Mouse (Mus musculus): ENCODE results near the gene Phkg1. TPM values are rescaled to one million over a fixed set of nuclear protein-coding genes. Genes with fewer than 3 reads are reported as not detected.
"Not testable (repeated sequence)": the region's sequence is repeated elsewhere in the genome, so short reads cannot be mapped to it uniquely, and the experiment has no call there.

Gene Phkg1
- polyA plus RNA-seq, 1 experiment from 2014 or later: 0.77 TPM

GRCm38 (mm10) chr5:129924820-129925452, 26.6 kb upstream of the Phkg1 start:
- ATAC-seq (ENCODE audit: insufficient number of reproducible peaks, low FRiP score): no peak
- Histone ChIP-seq H3K27me3 (replicated peaks) (no peaks in the 10 kb centered on the region), H3K4me1 (replicated peaks) (no peaks in the 10 kb centered on the region), H3K4me3 (no peak overlapping the region), H3K9me3 (replicated peaks) (0 out of 2 replicates have a peak, but pooled peaks cover 6% of the 10 kb centered on the region), H3K27ac (ENCODE audit: poor library complexity, severe bottlenecking) (no peak overlapping the region), H3K4me2 (no peak overlapping the region), H3K9ac (no peak overlapping the region), H3K36me3 (no peaks in the 10 kb centered on the region)
- 84% methylated on average over 8 of the region's 8 CpGs for WGBS

GRCm38 (mm10) chr5:129921972-129922371, 23.6 kb upstream of the Phkg1 start:
- H3K9me3 ChIP-seq (replicated peaks): 0 out of 2 replicates have a peak, but pooled peaks cover 6% of the 10 kb centered on the region
- H3K27ac ChIP-seq (ENCODE audit: poor library complexity, severe bottlenecking): no peak overlapping the region
- no peaks in the 10 kb centered on the region for H3K27me3 ChIP-seq (replicated peaks)
- no peak overlapping the region for H3K9ac ChIP-seq
- WGBS: 92% methylated on average over 4 of the region's 4 CpGs
- no peak overlapping the region for H3K4me2 ChIP-seq
- no peaks in the 10 kb centered on the region for H3K36me3 ChIP-seq
- ATAC-seq (ENCODE audit: insufficient number of reproducible peaks, low FRiP score): no peak
- H3K4me3 ChIP-seq: no peak overlapping the region
- H3K4me1 ChIP-seq (replicated peaks): no peaks in the 10 kb centered on the region

GRCm38 (mm10) chr5:129919320-129919719, 21.0 kb upstream of the Phkg1 start:
- H3K9me3 ChIP-seq (replicated peaks): 0 out of 2 replicates have a peak, but pooled peaks cover 6% of the 10 kb centered on the region
- no peak overlapping the region for H3K4me2 ChIP-seq
- H3K36me3 ChIP-seq: no peaks in the 10 kb centered on the region
- ATAC-seq (ENCODE audit: insufficient number of reproducible peaks, low FRiP score): no peak
- no peak overlapping the region for H3K9ac ChIP-seq
- H3K4me1 ChIP-seq (replicated peaks): no peaks in the 10 kb centered on the region
- H3K4me3 ChIP-seq: no peak overlapping the region
- no peaks in the 10 kb centered on the region for H3K27me3 ChIP-seq (replicated peaks)
- 61% methylated on average over 8 of the region's 8 CpGs for WGBS
- no peak overlapping the region for H3K27ac ChIP-seq (ENCODE audit: poor library complexity, severe bottlenecking)

GRCm38 (mm10) chr5:129918752-129919151, 20.4 kb upstream of the Phkg1 start:
- 71% methylated on average over 9 of the region's 9 CpGs for WGBS
- H3K27me3 ChIP-seq (replicated peaks): no peaks in the 10 kb centered on the region
- ATAC-seq (ENCODE audit: insufficient number of reproducible peaks, low FRiP score): no peak

GRCm38 (mm10) chr5:129918065-129918651, 19.8 kb upstream of the Phkg1 start:
- no peaks in the 10 kb centered on the region for H3K36me3 ChIP-seq
- no peaks in the 10 kb centered on the region for H3K4me1 ChIP-seq (replicated peaks)
- 84% methylated on average over 24 of the region's 24 CpGs for WGBS
- H3K9me3 ChIP-seq (replicated peaks): 0 out of 2 replicates have a peak, but pooled peaks cover 6% of the 10 kb centered on the region
- no peak overlapping the region for H3K27ac ChIP-seq (ENCODE audit: poor library complexity, severe bottlenecking)
- no peak for ATAC-seq (ENCODE audit: insufficient number of reproducible peaks, low FRiP score)
- H3K4me3 ChIP-seq: no peak overlapping the region
- no peak overlapping the region for H3K9ac ChIP-seq
- no peak overlapping the region for H3K4me2 ChIP-seq
- no peaks in the 10 kb centered on the region for H3K27me3 ChIP-seq (replicated peaks)

More at GRCm38 (mm10) chr5:129918752-129919151, 20.4 kb upstream of the Phkg1 start:
- no peak overlapping the region for H3K4me2 ChIP-seq
- H3K4me1 ChIP-seq (replicated peaks): no peaks in the 10 kb centered on the region
- H3K27ac ChIP-seq (ENCODE audit: poor library complexity, severe bottlenecking): no peak overlapping the region
- 0 out of 2 replicates have a peak, but pooled peaks cover 6% of the 10 kb centered on the region for H3K9me3 ChIP-seq (replicated peaks)
- no peak overlapping the region for H3K4me3 ChIP-seq
- no peaks in the 10 kb centered on the region for H3K36me3 ChIP-seq
- H3K9ac ChIP-seq: no peak overlapping the region

GRCm38 (mm10) chr5:129915491-129915890, 17.1 kb upstream of the Phkg1 start:
- not testable (repeated sequence) for ATAC-seq (ENCODE audit: insufficient number of reproducible peaks, low FRiP score); H3K4me2 ChIP-seq; H3K27me3 ChIP-seq (replicated peaks); H3K9ac ChIP-seq; H3K36me3 ChIP-seq; H3K27ac ChIP-seq (ENCODE audit: poor library complexity, severe bottlenecking); H3K4me1 ChIP-seq (replicated peaks); H3K4me3 ChIP-seq; H3K9me3 ChIP-seq (replicated peaks)
- WGBS: 79% methylated on average over 11 of the region's 11 CpGs

- H3K4me3 ChIP-seq: no peak overlapping the region
- ATAC-seq (ENCODE audit: insufficient number of reproducible peaks, low FRiP score): no peak
- no peaks in the 10 kb centered on the region for H3K27me3 ChIP-seq (replicated peaks)
- no peaks in the 10 kb centered on the region for H3K36me3 ChIP-seq
- H3K9me3 ChIP-seq (replicated peaks): no peaks in the 10 kb centered on the region
- H3K9ac ChIP-seq: no peak overlapping the region
- WGBS: 28% methylated on average over 2 of the region's 2 CpGs
- H3K4me1 ChIP-seq (replicated peaks): no peaks in the 10 kb centered on the region
- no peak overlapping the region for H3K27ac ChIP-seq (ENCODE audit: poor library complexity, severe bottlenecking)
- no peak overlapping the region for H3K4me2 ChIP-seq
Measured at GRCm38 (mm10) chr5:129914024-129914423, 15.7 kb upstream of the Phkg1 start.

- 78% methylated on average over 7 of the region's 7 CpGs for WGBS
- 0 out of 2 replicates have a peak, but pooled peaks cover 3% of the 10 kb centered on the region for H3K4me1 ChIP-seq (replicated peaks)
- no peak overlapping the region for H3K4me2 ChIP-seq
Measured at GRCm38 (mm10) chr5:129909591-129909990, 11.2 kb upstream of the Phkg1 start.

GRCm38 (mm10) chr5:129909147-129909546, 10.8 kb upstream of the Phkg1 start:
- WGBS: 75% methylated on average over 9 of the region's 9 CpGs
- Histone ChIP-seq H3K27me3 (replicated peaks) (no peaks in the 10 kb centered on the region), H3K9me3 (replicated peaks) (no peaks in the 10 kb centered on the region; the same call in 1 of the 2 replicates), H3K4me3 (peak overlapping the region; percentile 62), H3K36me3 (no peaks in the 10 kb centered on the region), H3K27ac (ENCODE audit: poor library complexity, severe bottlenecking) (no peak overlapping the region), H3K9ac (peak overlapping the region; percentile 76), H3K4me1 (replicated peaks) (0 out of 2 replicates have a peak, but pooled peaks cover 3% of the 10 kb centered on the region), H3K4me2 (peak overlapping the region; percentile 88)
- no peak for ATAC-seq (ENCODE audit: insufficient number of reproducible peaks, low FRiP score)

More at GRCm38 (mm10) chr5:129909591-129909990, 11.2 kb upstream of the Phkg1 start:
- H3K9ac ChIP-seq: no peak overlapping the region
- no peak overlapping the region for H3K27ac ChIP-seq (ENCODE audit: poor library complexity, severe bottlenecking)
- ATAC-seq (ENCODE audit: insufficient number of reproducible peaks, low FRiP score): no peak
- H3K36me3 ChIP-seq: no peaks in the 10 kb centered on the region
- no peak overlapping the region for H3K4me3 ChIP-seq
- H3K9me3 ChIP-seq (replicated peaks): no peaks in the 10 kb centered on the region; the same call in 1 of the 2 replicates
- H3K27me3 ChIP-seq (replicated peaks): no peaks in the 10 kb centered on the region

- Histone ChIP-seq H3K36me3 (no peaks in the 10 kb centered on the region), H3K4me1 (replicated peaks) (0 out of 2 replicates have a peak, but pooled peaks cover 3% of the 10 kb centered on the region), H3K4me3 (peak within 1 kb of the TSS; percentile 62), H3K4me2 (peak within 1 kb of the TSS; percentile 88), H3K27me3 (replicated peaks) (no peaks in the 10 kb centered on the region), H3K9me3 (replicated peaks) (no peaks in the 10 kb centered on the region; the same call in 1 of the 2 replicates), H3K27ac (ENCODE audit: poor library complexity, severe bottlenecking) (peak within 1 kb of the TSS; percentile 83), H3K9ac (peak within 1 kb of the TSS; percentile 76)
- ATAC-seq (ENCODE audit: insufficient number of reproducible peaks, low FRiP score): peak; percentile 98
- WGBS: 1% methylated on average over 63 of the region's 63 CpGs
Measured at GRCm38 (mm10) chr5:129908242-129908965, 10.1 kb upstream of the Phkg1 start, which contains the start of gene Nupr1l. Gene Nupr1l (plus strand): TSS chr5:129908540.

GRCm38 (mm10) chr5:129907775-129908174, 9.4 kb upstream of the Phkg1 start:
- H3K9me3 ChIP-seq (replicated peaks): no peaks in the 10 kb centered on the region; the same call in 1 of the 2 replicates
- H3K4me3 ChIP-seq: peak overlapping the region; percentile 62
- 0 out of 2 replicates have a peak, but pooled peaks cover 3% of the 10 kb centered on the region for H3K4me1 ChIP-seq (replicated peaks)
- no peaks in the 10 kb centered on the region for H3K27me3 ChIP-seq (replicated peaks)
- WGBS: 39% methylated on average over 4 of the region's 4 CpGs
- peak overlapping the region; percentile 88 for H3K4me2 ChIP-seq
- no peak overlapping the region for H3K27ac ChIP-seq (ENCODE audit: poor library complexity, severe bottlenecking)
- peaks cover 4% of the 10 kb centered on the region; the same call in 1 of the 2 replicates for H3K36me3 ChIP-seq
- no peak overlapping the region for H3K9ac ChIP-seq
- ATAC-seq (ENCODE audit: insufficient number of reproducible peaks, low FRiP score): no peak

Data from heart, embryonic 12.5 days (tissue).